Mouse (Mus musculus) testis, adult 2 months (tissue): ENCODE results near the gene Mip.

Experiments
- CTCF ChIP-seq: fragments of 200-500 bp; IDR thresholded peaks from 2 replicates; pipeline ENCODE4 v1.5.1; 2012; ENCODE audit warnings: low read depth, mild to moderate bottlenecking, inconsistent platforms, low read length, moderate library complexity; ENCODE audit not compliant: control insufficient read depth, insufficient read depth, insufficient replicate concordance
- POLR2A ChIP-seq: fragments of 200-500 bp; IDR thresholded peaks from 2 replicates; pipeline ENCODE4 v1.6.1; 2012; ENCODE audit warnings: low read depth, mild to moderate bottlenecking, inconsistent platforms, low read length, moderate library complexity; ENCODE audit not compliant: control insufficient read depth

DNA sequence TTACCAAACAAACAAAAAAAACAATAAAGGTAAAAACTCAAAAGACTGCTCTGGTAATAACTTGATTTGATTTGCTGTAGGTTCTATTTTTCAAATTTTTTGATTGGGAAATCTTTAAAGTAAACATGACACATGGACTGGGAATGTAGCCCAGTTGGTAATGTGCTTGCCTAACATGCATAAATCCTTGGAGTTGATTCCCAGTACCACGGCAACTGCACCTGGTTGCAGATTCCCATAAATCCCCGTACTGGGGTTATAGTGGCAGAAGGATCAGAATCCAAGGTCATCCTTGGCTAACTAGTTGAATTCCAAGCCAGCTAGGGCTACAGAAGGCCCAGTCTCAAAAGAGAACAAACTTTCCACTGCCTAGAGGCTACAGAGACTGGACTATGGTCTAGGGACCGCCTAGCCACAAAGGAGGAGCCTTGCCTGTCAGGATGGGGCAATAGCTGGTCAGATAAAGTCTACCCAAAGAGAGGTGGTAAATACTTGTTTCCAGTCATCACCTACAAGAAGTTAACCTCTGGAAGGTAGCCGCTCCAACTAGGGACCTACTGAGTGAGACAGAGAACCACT, 28.1 kb downstream of the Mip start, which contains the start of gene Apon:
- no peak for TF ChIP-seq CTCF
- TF ChIP-seq POLR2A: no peak
